Mouse (Mus musculus) testis, adult 2 months (tissue): ENCODE results near the gene Scel.

ENCODE experiments used
- CTCF ChIP-seq: fragments of 200-500 bp; IDR thresholded peaks from 2 replicates; pipeline ENCODE4 v1.5.1; 2012; ENCODE audit warnings: low read depth, mild to moderate bottlenecking, inconsistent platforms, low read length, moderate library complexity; ENCODE audit not compliant: control insufficient read depth, insufficient read depth, insufficient replicate concordance
- POLR2A ChIP-seq: fragments of 200-500 bp; IDR thresholded peaks from 2 replicates; pipeline ENCODE4 v1.6.1; 2012; ENCODE audit warnings: low read depth, mild to moderate bottlenecking, inconsistent platforms, low read length, moderate library complexity; ENCODE audit not compliant: control insufficient read depth

GRCm38 (mm10) chr14:103472554-103472905, 40.6 kb upstream of the Scel start:
- TF ChIP-seq CTCF (no peak), POLR2A (no peak)
